Mouse (Mus musculus): Measurements from ENCODE around the gene Aspm. TPM values are rescaled to one million over a fixed set of nuclear protein-coding genes. Genes with fewer than 3 reads are reported as not detected.

Gene Aspm
- 0.18 and 0.22 TPM in 2 replicates for polyA plus RNA-seq (2012; rRNA removed; ENCODE audit: low replicate concordance)

GRCm38 (mm10) chr1:139454340-139455225 lies at the start of gene Aspm:
TSS of gene Aspm (plus strand) at chr1:139454772.

GRCm38 (mm10) chr1:139421875-139422791 lies 32.4 kb upstream of the Aspm start, which contains the start of gene Zbtb41:
TSS of gene Zbtb41 (plus strand) at chr1:139422288.

GRCm38 (mm10) chr1:139501258-139501752 lies 46.7 kb downstream of the Aspm start, which contains the start of gene F13b:
TSS of gene F13b (plus strand) at chr1:139501702.

Other genes starting within 250 kb of the Aspm start
- not detected in 2 replicates for gene Crb1, start 77.7 kb upstream of the Aspm start, polyA plus RNA-seq (2012; rRNA removed; ENCODE audit: low replicate concordance)
- 1.9 and 5.9 TPM in 2 replicates for gene Zbtb41, start 32.5 kb upstream of the Aspm start, polyA plus RNA-seq (2012; rRNA removed; ENCODE audit: low replicate concordance)
- 0.20 TPM in 1 of 2 replicates, not detected in the other for gene F13b, start 46.9 kb downstream of the Aspm start, polyA plus RNA-seq (2012; rRNA removed; ENCODE audit: low replicate concordance)
- 0.11 TPM in 1 of 2 replicates, not detected in the other for gene Cfhr1, start 105.5 kb downstream of the Aspm start, polyA plus RNA-seq (2012; rRNA removed; ENCODE audit: low replicate concordance)

All from mammary gland, adult 2 months (tissue).